Mouse (Mus musculus) liver, embryonic 14.5 days (tissue): ENCODE results near the gene Xpot.

Experiments used
- CTCF ChIP-seq: IDR thresholded peaks from 2 replicates; pipeline ENCODE4 v1.5.1; 2016; ENCODE audit warnings: antibody characterized with exemption, low read depth, control low read depth
- EP300 ChIP-seq: IDR thresholded peaks from 2 replicates; pipeline ENCODE4 v1.6.1; 2016; ENCODE audit warnings: antibody characterized with exemption, low read depth

DNA sequence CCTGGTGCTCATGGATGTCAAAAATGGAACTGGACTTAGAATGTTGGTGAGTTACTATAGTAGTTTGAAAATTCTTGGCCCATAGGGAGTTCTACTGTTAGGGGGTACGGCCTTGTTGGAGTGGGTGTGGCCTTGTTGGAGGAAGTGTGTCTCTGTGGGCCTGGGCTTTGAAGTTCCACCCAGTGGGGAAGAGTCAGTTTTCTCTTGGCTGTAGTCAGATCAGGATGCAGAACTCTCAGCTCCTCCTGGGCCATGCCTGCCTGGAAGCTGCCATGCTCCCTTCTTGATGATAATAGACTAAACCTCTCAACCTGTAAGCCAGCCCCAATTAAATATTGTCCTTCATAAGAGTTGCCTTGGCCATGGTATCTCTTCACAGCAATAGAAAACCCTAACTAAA is 8.0 kb upstream of the Xpot start:
- TF ChIP-seq EP300 (no peak), CTCF (no peak)
